Mouse (Mus musculus): ENCODE measurements at regions not wholly inside any gene's neighbourhood (a gene's known extent, or its start where the extent isn't known, plus 50 kb on each side); places are given as distances from the start of the nearest gene placed in this dataset.
A peak's percentile ranks its signal among the peaks of the same experiment; 100 is the strongest.
"Not testable (repeated sequence)": the region's sequence is repeated elsewhere in the genome, so short reads cannot be mapped to it uniquely, and the experiment has no call there.

GRCm38 (mm10) chr7:73688451-73688850 lies 51.7 kb upstream of the Fam174b start:
- DNase-seq (ENCODE audit: low spot score in 2 of 2), result no peak

DNA sequence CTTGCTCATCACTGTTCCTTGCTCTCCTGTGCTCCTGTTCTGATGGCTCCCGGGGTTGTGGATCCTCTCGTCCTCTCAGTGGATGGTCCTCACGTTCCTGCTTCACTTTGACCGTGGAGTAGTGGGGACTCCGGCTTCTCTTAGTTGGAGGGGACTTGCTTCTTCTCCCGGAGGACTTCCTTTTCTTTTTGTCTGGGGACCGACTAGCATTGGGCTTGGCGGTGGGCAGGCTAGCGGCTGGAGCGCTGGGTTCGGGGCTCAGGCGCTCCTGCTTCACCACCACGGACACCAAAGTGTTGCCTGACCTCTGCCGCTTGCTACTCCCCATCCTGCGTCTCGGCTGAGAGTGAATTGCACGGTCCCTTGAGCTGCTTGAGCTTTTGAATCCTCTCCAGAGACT lies 53.9 kb upstream of the Fam174b start:
- DNase-seq (ENCODE audit: low spot score in 2 of 2), result not testable (repeated sequence)

DNA sequence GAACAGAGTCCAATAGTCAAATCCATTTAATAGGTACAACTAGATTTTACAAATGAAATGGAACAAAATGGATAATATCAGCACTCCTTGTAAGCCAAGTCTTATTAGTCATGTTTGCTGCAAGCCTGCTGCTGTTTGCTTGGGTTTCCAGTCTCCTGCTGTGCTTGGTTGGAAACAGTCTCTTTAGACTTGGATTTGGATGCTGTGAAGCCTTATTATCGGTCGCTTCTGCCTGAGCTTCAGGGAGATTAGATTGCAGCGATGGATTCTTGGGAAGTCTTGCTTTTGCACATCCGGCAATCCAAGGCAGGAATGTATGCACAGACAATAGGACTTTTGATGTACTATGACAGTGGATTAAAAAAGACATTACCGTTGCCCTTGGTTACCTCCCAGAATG lies 57.3 kb upstream of the Fam174b start:
- no peak for DNase-seq (ENCODE audit: low spot score in 2 of 2)

GRCm38 (mm10) chr7:73670598-73670997 lies 69.5 kb upstream of the Fam174b start:
- DNase-seq (ENCODE audit: low spot score in 2 of 2), result no peak

- DNase-seq (ENCODE audit: low spot score in 2 of 2), result no peak
Measured at GRCm38 (mm10) chr7:73668791-73669190, 71.3 kb upstream of the Fam174b start.

- DNase-seq (ENCODE audit: low spot score in 2 of 2), result no peak
Measured at GRCm38 (mm10) chr7:73666921-73667675, 73.0 kb upstream of the Fam174b start.

- DNase-seq (ENCODE audit: low spot score in 2 of 2), result no peak
Measured at GRCm38 (mm10) chr7:73664962-73665361, 75.1 kb upstream of the Fam174b start.

DNA sequence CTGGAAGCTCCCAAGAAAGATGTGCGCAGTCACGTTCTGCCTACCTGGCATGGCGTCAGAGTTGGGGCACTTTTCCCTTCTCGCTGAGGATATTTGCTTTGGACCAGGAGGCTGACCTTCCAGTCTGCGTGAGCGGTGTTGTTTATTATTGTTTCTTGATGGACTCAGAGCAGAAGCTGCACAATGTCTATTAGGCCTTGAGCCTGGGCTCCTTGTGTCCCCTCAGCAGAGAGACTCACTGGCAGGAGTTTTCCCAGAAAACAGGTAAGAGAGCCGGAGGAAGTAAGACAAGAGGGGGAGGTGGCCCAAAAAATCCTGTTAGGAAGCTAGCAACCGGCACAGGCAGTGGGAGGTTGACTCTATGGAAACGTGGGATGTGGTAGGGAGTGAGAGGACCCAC lies 77.6 kb upstream of the Fam174b start:
- DNase-seq (ENCODE audit: low spot score in 2 of 2), result no peak

- DNase-seq (ENCODE audit: low spot score in 2 of 2), result no peak
Measured at GRCm38 (mm10) chr7:73661901-73662300, 78.2 kb upstream of the Fam174b start.

DNA sequence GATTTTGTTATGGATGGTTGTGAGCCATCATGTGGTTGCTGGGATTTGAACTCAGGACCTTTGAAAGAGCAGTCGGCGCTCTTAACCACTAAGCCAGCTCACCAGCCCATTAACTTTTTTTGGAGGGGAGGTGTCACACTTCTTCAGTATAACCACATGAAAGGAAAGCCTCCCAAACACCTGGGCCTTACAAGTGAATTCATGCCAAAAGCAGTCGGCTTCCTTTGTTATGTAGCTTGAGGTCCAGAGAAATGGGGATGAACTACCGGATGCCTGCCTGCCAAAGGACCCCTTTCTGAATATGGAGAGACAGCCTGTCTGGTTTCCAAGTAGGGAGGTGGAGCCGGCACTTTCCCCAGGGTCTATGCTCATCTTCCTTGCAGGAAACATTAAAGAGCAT lies 80.6 kb upstream of the Fam174b start:
- no peak for DNase-seq (ENCODE audit: low spot score in 2 of 2)

GRCm38 (mm10) chr7:73657283-73657682 lies 82.8 kb upstream of the Fam174b start:
- DNase-seq (ENCODE audit: low spot score in 2 of 2), result no peak

GRCm38 (mm10) chr7:73656424-73656795 lies 83.7 kb upstream of the Fam174b start:
- DNase-seq (ENCODE audit: low spot score in 2 of 2), result not testable (repeated sequence)

GRCm38 (mm10) chr7:73655787-73656423 lies 84.2 kb upstream of the Fam174b start:
- DNase-seq (ENCODE audit: low spot score in 2 of 2), result peak; percentile 73 to 82

- peak; percentile 31 to 71 for DNase-seq (ENCODE audit: low spot score in 2 of 2)
Measured at GRCm38 (mm10) chr7:73654193-73654871, 85.8 kb upstream of the Fam174b start.

DNA sequence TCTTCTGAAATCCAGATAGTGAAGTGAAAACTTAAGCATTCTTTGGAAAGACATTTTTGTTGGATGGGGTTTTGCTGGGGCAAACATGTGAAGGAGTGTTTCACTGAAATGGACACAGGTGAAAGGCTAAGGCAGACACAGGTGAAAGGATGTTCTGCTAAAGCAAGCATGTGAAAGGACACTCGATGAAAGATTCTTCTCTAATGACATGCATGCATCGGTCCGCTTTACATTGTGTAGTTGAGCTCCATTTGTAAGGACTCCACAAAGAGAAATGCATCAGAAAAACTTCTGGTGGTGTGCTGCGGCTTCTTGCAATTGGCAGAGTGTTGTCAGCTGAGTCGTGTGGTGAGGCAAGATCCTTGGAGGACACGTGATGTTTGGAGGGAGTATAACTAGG lies 89.2 kb upstream of the Fam174b start:
- no peak for DNase-seq (ENCODE audit: low spot score in 2 of 2)

DNA sequence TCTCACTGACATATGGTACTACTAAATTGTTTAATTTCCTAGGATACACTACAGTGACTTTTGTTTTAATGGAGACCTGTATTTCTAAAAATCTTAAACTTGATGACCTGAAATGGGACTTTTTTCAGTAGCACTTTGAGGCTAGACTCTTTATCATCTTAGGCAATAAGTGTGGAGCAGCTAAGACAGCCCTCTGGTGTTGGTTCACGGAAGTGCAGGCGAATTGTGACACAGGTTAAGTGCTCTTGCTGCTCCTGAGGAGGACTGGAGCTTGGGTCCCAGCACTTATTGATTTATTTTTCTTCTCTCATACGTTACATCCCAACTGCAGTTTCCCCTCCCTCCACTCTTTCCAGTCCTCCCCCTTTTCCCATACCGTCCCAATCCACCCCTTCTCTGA lies 92.1 kb upstream of the Fam174b start:
- peak; percentile 75 to 86 for DNase-seq (ENCODE audit: low spot score in 2 of 2)

GRCm38 (mm10) chr7:73647140-73647539 lies 93.0 kb upstream of the Fam174b start:
- peak; percentile 63 to 90 for DNase-seq (ENCODE audit: low spot score in 2 of 2)

DNA sequence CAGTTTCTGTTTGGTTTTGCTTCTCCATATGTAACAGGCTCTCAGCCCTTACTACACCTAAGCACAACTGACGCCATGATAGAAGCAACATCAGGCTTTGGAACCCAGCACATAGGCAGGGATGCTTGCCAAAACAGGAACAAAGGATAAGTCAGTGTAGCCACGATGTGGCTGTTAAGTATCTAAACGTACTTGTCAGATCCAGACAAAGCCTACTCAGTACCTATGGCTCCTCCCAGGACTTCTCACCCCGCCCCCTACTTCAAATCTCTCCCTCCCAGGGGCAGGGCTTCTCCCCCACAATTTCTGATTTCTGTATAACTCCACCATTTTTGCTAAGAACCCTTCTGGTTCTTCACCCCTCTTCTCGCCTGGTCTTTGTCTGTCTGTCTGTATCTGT lies 93.4 kb upstream of the Fam174b start:
- DNase-seq (ENCODE audit: low spot score in 2 of 2), result peak in 1 of 2 experiments; percentile 44

DNA sequence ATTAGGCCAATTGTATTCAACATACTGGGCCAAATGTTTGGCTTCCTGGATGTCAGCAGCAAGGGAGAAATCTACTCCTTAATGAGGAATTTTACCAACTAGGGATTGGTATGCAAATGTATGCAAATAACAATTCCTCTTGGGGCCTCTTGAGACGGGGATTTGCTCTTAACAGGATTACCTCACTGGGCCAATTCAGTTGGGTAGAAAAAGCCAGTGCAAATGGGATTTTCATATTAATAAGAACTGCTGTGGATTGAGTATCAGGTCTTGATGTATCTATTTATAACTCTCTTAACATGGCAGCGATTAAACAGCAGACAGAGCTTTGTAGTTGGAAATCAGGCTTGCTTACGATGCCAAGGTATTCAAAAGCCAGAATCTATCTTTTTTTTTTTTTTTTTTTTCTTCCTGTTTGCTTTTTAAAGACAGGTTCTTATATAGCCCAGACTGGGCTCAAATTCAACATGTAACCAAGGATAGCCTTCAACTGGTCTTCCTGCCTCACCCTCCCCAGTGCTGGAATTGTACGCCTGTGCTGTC lies 95.7 kb upstream of the Fam174b start:
- DNase-seq (ENCODE audit: low spot score in 2 of 2), result peak in 1 of 2 experiments; percentile 46

DNA sequence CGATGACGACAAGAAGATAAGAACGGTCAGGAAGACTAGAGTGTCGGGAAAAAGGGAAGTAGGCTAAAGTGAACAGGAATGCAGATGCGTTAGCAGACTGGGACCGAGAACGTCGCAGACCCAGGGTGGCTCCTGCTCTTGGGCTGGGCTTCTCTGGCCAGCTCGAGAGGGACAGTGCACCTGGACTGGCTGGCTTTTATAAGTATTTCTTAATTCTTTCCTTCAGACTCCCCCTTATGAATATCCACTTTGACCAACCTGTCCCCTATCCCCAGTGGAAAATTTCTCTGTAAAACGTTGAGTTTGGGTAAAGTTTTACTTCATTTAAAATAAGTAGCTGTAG lies 96.1 kb upstream of the Fam174b start:
- DNase-seq (ENCODE audit: low spot score in 2 of 2), result no peak

GRCm38 (mm10) chr7:73643306-73643992 lies 96.7 kb upstream of the Fam174b start:
- no peak for DNase-seq (ENCODE audit: low spot score in 2 of 2)

GRCm38 (mm10) chr7:73640194-73640593 lies 98.6 kb upstream of the Chd2 start:
- no peak for DNase-seq (ENCODE audit: low spot score in 2 of 2)
